Mouse (Mus musculus) cerebellum, postnatal 14 days (tissue): ENCODE measurements around the gene Gm14085.
A peak's percentile ranks its signal among the peaks of the same experiment; 100 is the strongest.
"Not testable (repeated sequence)": the region's sequence is repeated elsewhere in the genome, so short reads cannot be mapped to it uniquely, and the experiment has no call there.

Source experiments
- DNase-seq, 2 experiments: peaks; one replicate each; pipeline ENCODE4 v3.0.0; 2021; ENCODE audit warnings: mixed read lengths in 2 of 2

Gene Gm14085

GRCm38 (mm10) chr2:122484641-122485040 is at the start of gene Gm14085:
Gm14085 (plus strand) TSS chr2:122484941.
- DNase-seq, result no peak

- DNase-seq, result not testable (repeated sequence)
These were observed 45.8 kb upstream of the Gm14085 start for GRCm38 (mm10) chr2:122438706-122439482.

- DNase-seq, result not testable (repeated sequence)
These were observed 44.2 kb upstream of the Gm14085 start for GRCm38 (mm10) chr2:122440521-122440920.

GRCm38 (mm10) chr2:122441000-122441933 is 43.5 kb upstream of the Gm14085 start:
- DNase-seq, result no peak

GRCm38 (mm10) chr2:122450351-122450750 is 34.4 kb upstream of the Gm14085 start:
- no peak for DNase-seq

- DNase-seq, result no peak
These were observed 32.3 kb upstream of the Gm14085 start for GRCm38 (mm10) chr2:122452426-122452825.

- DNase-seq, result peak in 1 of 2 experiments; percentile 13
These were observed 17.8 kb upstream of the Gm14085 start for GRCm38 (mm10) chr2:122466901-122467300.

GRCm38 (mm10) chr2:122467351-122468013 is 17.3 kb upstream of the Gm14085 start:
- DNase-seq, result peak; percentile 92 to 94

- no peak for DNase-seq
These were observed 15.5 kb upstream of the Gm14085 start for GRCm38 (mm10) chr2:122469221-122469620.

GRCm38 (mm10) chr2:122476585-122476984 is 8.2 kb upstream of the Gm14085 start:
- no peak for DNase-seq

- DNase-seq, result not testable (repeated sequence)
These were observed 954 bp upstream of the Gm14085 start for GRCm38 (mm10) chr2:122483787-122484186.

- DNase-seq, result not testable (repeated sequence)
These were observed 913 bp downstream of the Gm14085 start for GRCm38 (mm10) chr2:122485654-122486053.

- not testable (repeated sequence) for DNase-seq
These were observed 1.4 kb downstream of the Gm14085 start for GRCm38 (mm10) chr2:122486122-122486521.

- no peak for DNase-seq
These were observed 1.9 kb downstream of the Gm14085 start for GRCm38 (mm10) chr2:122486674-122487073.

- DNase-seq, result not testable (repeated sequence)
These were observed 45.0 kb downstream of the Gm14085 start for GRCm38 (mm10) chr2:122529696-122530095.

GRCm38 (mm10) chr2:122531290-122531689 is 46.5 kb downstream of the Gm14085 start:
- DNase-seq, result peak; percentile 73 to 78

- DNase-seq, result no peak
These were observed 47.0 kb downstream of the Gm14085 start for GRCm38 (mm10) chr2:122531726-122532125.

- peak; percentile 56 to 75 for DNase-seq
These were observed 47.5 kb downstream of the Gm14085 start for GRCm38 (mm10) chr2:122532136-122532801.

GRCm38 (mm10) chr2:122532802-122533186 is 48.1 kb downstream of the Gm14085 start:
- DNase-seq, result no peak

GRCm38 (mm10) chr2:122533378-122533777 is 48.6 kb downstream of the Gm14085 start:
- peak; percentile 22 to 39 for DNase-seq

- DNase-seq, result no peak
These were observed 49.9 kb downstream of the Gm14085 start for GRCm38 (mm10) chr2:122534671-122535070.

GRCm38 (mm10) chr2:122558317-122558716 is 73.6 kb downstream of the Gm14085 start:
- peak; percentile 35 to 61 for DNase-seq
